Mouse (Mus musculus) adipose tissue, adult 10 weeks (tissue): ENCODE data around the gene Rsad2. TPM values are rescaled to one million over a fixed set of nuclear protein-coding genes. Genes with fewer than 3 reads are reported as not detected.

Experiments used
- polyA plus RNA-seq: library from polyadenylated mRNA; stranded (reverse); fragments of 350-450 nt; fragmentation: Illumina TruSeq; extraction: RNeasy Lipid Tissue Mini Kit (QIAGEN cat#74804); gene quantifications from one replicate; pipeline ENCODE4 v1.2.3, GENCODE M21; 2014; ENCODE audit warnings: low read depth, low replicate concordance

Gene Rsad2
- 5.7 TPM for polyA plus RNA-seq

GRCm38 (mm10) chr12:26456028-26456698 lies at the start of gene Rsad2:
Gene Rsad2 (minus strand): TSS chr12:26456452.

GRCm38 (mm10) chr12:26469098-26470041 lies 13.1 kb upstream of the Rsad2 start, which contains the start of gene Cmpk2:
Gene Cmpk2 (plus strand): TSS chr12:26469204.

DNA sequence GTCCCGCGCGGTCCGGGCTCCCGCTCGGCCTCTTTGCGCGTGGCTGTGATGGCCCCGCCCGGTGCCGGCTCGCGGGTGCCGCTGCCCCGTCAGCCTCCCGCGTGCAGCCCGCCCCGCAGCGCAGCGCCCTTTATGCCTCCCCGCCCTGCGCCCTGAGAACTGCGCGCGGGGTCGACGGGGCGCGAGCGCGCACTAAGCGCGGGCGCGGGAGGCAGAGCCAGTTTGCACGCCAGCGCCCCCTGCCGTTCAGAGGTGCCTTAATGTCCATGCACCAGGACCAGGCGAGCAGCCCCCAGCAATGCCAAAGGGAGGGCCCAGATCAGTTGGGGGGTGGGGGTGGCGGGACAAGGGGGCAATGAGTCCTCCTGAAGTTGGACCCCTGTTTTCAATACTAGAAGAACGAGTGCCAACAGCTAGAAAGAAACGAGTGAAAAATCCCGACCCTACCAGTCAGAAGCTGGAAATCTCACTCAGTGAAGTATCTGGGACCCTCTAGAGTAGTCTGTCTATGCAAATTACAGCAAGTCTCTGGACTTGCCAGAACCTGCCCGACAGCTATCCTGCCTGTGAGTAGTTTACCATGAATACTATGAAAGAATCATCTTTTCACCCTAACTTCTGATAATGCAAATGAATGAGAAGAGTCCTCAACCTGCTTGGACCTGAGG lies 41.0 kb downstream of the Rsad2 start, which contains the start of gene Rnf144a:
Rnf144a (minus strand) TSS at position 151 of the 668 bp plus-strand sequence.

Other genes with a start within 250 kb of the Rsad2 start
- gene Rnf144a, start 41.2 kb downstream of the Rsad2 start, polyA plus RNA-seq = 11.1 TPM
- gene Cmpk2, start 12.8 kb upstream of the Rsad2 start, polyA plus RNA-seq = 4.3 TPM